Mouse (Mus musculus) bone marrow, adult 2 months (tissue): ENCODE results near the gene Spock1. TPM values are rescaled to one million over a fixed set of nuclear protein-coding genes. Genes with fewer than 3 reads are reported as not detected.

Experiments
- H3K27ac ChIP-seq: fragments of 200-500 bp; 2 replicates; pipeline ENCODE4 v1.5.1; 2012; ENCODE audit warnings: low read depth, mild to moderate bottlenecking, control low read depth, inconsistent platforms, low read length; ENCODE audit not compliant: control insufficient read depth, poor library complexity, insufficient read depth
- H3K4me1 ChIP-seq: fragments of 200-500 bp; 2 replicates; pipeline ENCODE4 v1.6.1; 2011; ENCODE audit warnings: low read length; ENCODE audit not compliant: control insufficient read depth, insufficient read depth
- H3K4me3 ChIP-seq: fragments of 200-500 bp; replicated peaks from 2 replicates; pipeline ENCODE3; 2011; ENCODE audit warnings: mild to moderate bottlenecking, low read depth, low read length, control low read depth; ENCODE audit not compliant: control insufficient read depth
- CTCF ChIP-seq: fragments of 200-500 bp; IDR thresholded peaks from 2 replicates; pipeline ENCODE4 v1.5.1; 2011; ENCODE audit warnings: low read length, control low read depth; ENCODE audit not compliant: control insufficient read depth, insufficient read depth
- POLR2A ChIP-seq: fragments of 200-500 bp; IDR thresholded peaks from 2 replicates; pipeline ENCODE4 v1.6.1; 2011; ENCODE audit warnings: low read depth, mild to moderate bottlenecking, control low read depth, low read length, borderline replicate concordance; ENCODE audit not compliant: control insufficient read depth
- WGBS: fragments of 180-500 bp; shearing (Covaris S2); methylation state at CpG from one replicate; pipeline ENCODE4 v1.1.7; 2018; 5-methylcytosine and 5-hydroxymethylcytosine counted together
- polyA plus RNA-seq: library from polyadenylated mRNA; stranded (reverse); fragments of >200 nt; gene quantifications from 2 replicates; pipeline ENCODE4 v1.2.4, GENCODE M21; 2011; ENCODE audit warnings: low replicate concordance; ENCODE audit not compliant: missing spikeins, insufficient read depth, insufficient read length

The Spock1 gene
- polyA plus RNA-seq, 1 experiment: 0.87 TPM

DNA sequence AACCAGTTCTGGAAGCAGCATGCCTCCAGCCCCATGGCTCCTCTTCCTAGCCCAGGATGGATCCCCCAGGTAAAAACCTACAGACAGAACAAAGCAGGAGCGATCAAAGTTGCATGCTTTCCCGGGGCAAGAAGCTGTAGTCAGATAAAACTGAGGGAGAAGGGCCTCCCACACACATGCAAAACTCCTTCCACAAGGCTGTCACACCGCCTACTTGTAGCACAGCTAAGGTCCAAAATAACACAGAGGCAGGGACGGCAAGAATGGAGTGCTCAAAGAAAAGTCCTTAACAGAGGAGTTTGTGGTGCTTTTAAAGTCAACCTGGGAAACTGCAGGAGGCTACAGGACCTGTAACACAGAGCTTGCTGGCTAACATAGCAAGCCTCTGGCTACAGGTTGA lies 28.3 kb downstream of the Spock1 start:
- H3K4me3 ChIP-seq: no peak overlapping the region
- TF ChIP-seq POLR2A (no peak), CTCF (no peak)
- 47% methylated on average over 4 of the region's 4 CpGs for WGBS

DNA sequence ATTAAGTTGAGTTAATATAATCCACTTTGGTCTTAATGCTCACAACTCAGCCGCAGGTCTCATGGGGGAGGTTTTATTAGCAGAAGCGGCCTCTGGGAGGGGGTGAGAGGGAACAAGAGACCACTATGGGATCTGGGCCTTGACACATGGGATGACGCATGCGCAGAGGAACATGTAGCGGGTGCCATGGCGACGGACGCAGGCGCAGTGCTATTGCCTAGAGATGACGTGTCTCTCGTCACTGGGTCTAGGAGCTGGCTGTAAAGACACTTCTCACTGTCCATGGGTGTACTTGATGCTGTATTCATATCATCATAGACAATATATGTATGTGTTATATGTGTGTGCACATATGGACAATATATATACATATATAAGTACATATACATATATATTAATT lies 29.3 kb downstream of the Spock1 start:
- Histone ChIP-seq H3K4me1 (no peaks in the 10 kb centered on the region), H3K4me3 (no peak overlapping the region), H3K27ac (no peak overlapping the region)
- TF ChIP-seq CTCF (no peak), POLR2A (no peak)
- 90% methylated on average over 11 of the region's 11 CpGs for WGBS

More for the DNA sequence above, 28.3 kb downstream of the Spock1 start:
- H3K27ac ChIP-seq: no peak overlapping the region
- H3K4me1 ChIP-seq: no peaks in the 10 kb centered on the region

DNA sequence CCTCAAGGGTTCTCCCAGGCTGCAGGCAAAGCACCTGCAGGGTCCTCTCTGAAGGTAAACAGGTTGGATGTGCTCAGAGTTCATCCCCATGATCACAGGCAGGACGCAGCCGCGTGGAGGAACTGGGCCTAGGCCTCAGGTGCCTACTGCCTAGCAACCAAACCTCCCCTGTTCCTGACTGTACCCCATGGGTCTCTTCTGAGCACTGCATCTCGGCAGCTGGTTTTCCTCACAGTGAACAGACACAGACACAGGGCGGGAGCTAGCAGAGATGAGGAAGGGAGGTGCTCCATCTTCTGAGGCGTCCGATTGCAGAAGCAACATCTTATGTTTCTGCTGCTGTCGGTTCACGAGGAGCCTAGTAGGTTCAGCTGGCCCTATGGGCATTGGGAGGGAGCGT lies 30.4 kb downstream of the Spock1 start:
- no peaks in the 10 kb centered on the region for H3K4me1 ChIP-seq
- TF ChIP-seq CTCF (no peak), POLR2A (no peak)
- H3K27ac ChIP-seq: no peak overlapping the region
- no peak overlapping the region for H3K4me3 ChIP-seq
- whole genome bisulfite sequencing: 83% methylated on average over 10 of the region's 10 CpGs

DNA sequence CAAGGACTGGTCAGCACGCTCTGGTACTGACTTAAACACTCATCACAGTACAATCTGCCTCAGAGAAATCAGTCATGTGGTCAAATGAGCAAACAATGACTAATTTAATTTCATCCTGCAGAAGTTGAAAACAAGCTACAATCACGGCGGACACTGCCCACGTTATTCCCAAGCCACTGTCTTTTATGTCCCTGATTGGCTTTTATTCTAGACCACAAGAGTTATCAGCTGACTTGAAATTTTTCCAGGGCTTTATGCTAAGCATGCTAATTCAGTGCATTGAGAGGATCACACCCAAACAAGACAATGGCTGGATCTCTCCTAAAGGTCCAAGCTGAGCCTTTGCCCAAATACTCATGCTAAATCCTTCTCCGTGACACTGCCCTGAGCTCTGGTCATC lies 31.2 kb downstream of the Spock1 start:
- no peak for TF ChIP-seq POLR2A
- no peak for TF ChIP-seq CTCF
- Histone ChIP-seq H3K27ac (no peak overlapping the region), H3K4me1 (no peaks in the 10 kb centered on the region), H3K4me3 (no peak overlapping the region)
- WGBS: 75% methylated on average over 5 of the region's 5 CpGs

DNA sequence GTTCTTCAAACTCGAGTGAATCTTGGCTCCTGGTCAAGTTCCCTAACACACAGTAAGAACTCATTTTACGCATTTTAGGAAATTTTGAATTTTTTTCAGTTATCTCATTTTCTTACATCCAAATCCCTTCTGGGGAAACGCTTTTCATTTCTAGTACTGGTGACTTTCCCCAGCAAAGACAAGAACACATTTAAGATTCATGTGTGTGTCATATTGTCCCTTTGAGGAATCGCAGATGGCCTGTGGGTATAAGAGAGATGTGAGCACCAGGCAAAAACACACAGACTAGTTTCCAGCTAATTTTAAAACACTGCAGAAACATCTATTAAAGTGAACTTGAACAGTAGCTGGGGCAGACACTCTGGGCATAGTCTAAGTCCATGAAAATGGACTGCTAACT lies 38.1 kb downstream of the Spock1 start:
- WGBS: 75% methylated on average over 4 of the region's 4 CpGs

DNA sequence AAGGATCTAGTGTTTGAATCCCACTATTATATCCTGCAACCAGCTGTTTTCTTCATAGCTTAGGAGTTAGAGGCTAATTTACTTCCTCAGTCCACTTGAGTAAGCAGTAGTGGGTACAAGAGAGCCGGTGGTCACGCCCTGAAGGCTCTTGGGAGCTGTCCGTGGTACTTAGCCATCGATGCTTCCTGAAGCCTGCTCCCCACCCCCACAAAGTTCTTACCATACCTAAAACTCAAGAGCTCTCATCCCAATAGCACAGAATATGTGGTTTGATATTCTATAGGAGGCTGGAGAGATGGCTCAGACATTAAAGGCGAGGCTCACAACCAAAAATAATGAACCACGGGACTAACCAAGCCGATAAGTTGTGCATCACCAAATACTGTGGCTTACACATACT lies 40.5 kb downstream of the Spock1 start:
- Histone ChIP-seq H3K27ac (no peak overlapping the region), H3K4me3 (no peak overlapping the region), H3K4me1 (no peaks in the 10 kb centered on the region)
- TF ChIP-seq CTCF: no peak
- TF ChIP-seq POLR2A: no peak
- WGBS: 51% methylated on average over 7 of the region's 7 CpGs

More for the DNA sequence above, 38.1 kb downstream of the Spock1 start:
- Histone ChIP-seq H3K27ac (no peak overlapping the region), H3K4me1 (no peaks in the 10 kb centered on the region), H3K4me3 (no peak overlapping the region)
- TF ChIP-seq CTCF (no peak), POLR2A (no peak)

DNA sequence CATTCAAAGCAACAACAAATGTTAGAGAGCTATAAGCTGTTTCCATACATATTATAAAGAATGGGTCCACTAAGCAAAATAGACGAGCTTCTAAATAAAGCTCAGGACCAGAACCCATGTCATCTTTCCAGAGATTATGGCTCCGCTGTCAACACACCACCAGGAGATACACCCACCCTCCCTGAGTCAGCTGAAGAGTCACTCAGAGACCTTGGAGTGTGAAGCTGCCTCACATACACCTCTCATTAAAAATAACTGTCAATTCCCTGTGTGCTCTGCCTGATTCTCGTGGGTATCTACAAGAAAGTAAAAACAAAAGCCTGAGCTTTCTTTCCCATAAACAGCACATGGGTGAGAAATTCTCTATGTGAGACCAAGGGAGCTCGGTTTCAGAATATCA lies 43.1 kb downstream of the Spock1 start:
- H3K27ac ChIP-seq: no peak overlapping the region
- TF ChIP-seq POLR2A: no peak
- no peak for TF ChIP-seq CTCF
- no peaks in the 10 kb centered on the region for H3K4me1 ChIP-seq
- no peak overlapping the region for H3K4me3 ChIP-seq
- 63% methylated on average over 4 of the region's 4 CpGs for WGBS

DNA sequence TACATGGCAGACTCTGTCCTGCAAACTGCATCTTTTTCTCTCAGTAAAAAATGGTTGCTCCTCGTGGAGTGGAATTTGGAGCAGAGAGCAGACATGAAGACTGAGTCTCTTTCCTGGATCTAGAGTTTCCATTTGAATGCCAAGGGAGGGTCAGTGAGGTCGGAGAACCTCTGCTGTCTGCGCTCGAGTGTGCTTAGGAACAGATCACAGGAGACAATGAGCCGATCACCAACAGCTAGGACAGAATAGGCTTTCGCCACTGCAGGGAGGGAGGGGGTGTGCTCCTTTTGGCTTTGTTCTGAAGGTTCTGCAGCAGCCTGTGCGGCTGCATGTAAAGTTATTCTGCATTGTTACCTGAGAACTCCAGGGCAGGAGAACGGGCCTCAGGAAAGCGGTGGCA lies 49.6 kb downstream of the Spock1 start:
- Histone ChIP-seq H3K27ac (no peak overlapping the region), H3K4me3 (no peak overlapping the region), H3K4me1 (no peaks in the 10 kb centered on the region)
- 76% methylated on average over 9 of the region's 9 CpGs for WGBS
- TF ChIP-seq POLR2A: no peak

DNA sequence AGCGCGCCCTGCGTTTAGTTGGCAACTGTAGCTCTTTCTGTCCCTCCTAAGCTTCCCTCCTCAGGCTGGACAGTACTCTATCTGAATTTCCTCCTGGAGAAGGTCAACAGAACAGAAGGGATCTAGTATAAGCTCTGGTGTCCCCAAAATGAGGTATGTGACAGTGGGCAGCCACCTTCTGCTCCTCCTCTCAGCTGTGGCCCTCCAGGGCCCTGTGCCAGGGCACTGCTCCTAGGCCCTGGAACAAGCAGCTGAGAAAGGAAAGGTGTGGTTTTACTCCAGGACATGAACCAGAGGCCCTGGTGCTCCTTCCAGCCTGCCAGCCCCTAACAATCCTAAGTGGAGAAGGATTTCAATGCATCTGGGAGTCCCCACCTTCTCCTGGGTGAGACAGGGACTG lies 51.1 kb downstream of the Spock1 start:
- WGBS: 84% methylated on average over 3 of the region's 3 CpGs
- no peak overlapping the region for H3K27ac ChIP-seq
- TF ChIP-seq CTCF (no peak), POLR2A (no peak)
- no peaks in the 10 kb centered on the region for H3K4me1 ChIP-seq
- H3K4me3 ChIP-seq: no peak overlapping the region
